Mouse (Mus musculus) large intestine, adult 2 months (tissue): Measurements from ENCODE around the gene Comtd1. TPM values are rescaled to one million over a fixed set of nuclear protein-coding genes. Genes with fewer than 3 reads are reported as not detected.

Experiments
- DNase-seq: peaks from one replicate; pipeline ENCODE4 v3.0.0-alpha.2; 2012; ENCODE audit warnings: low read depth, low spot score
- WGBS: fragments of 180-500 bp; shearing (Covaris S2); methylation state at CpG from one replicate; pipeline ENCODE4 v1.1.7; 2018; 5-methylcytosine and 5-hydroxymethylcytosine counted together
- polyA plus RNA-seq: library from polyadenylated mRNA; depleted of rRNA; stranded (reverse); fragments of >200 nt; gene quantifications from 2 replicates; pipeline ENCODE4 v1.2.3, GENCODE M21; 2012; rRNA removed

Gene Comtd1
- 53.3 and 71.5 TPM in 2 replicates for polyA plus RNA-seq

- under 1% methylated on average over 51 of the region's 51 CpGs for WGBS
- no peak for DNase-seq
Measured at GRCm38 (mm10) chr14:21848166-21849154, at the start of gene Comtd1. Gene Comtd1 (minus strand): TSS chr14:21848977.

DNA sequence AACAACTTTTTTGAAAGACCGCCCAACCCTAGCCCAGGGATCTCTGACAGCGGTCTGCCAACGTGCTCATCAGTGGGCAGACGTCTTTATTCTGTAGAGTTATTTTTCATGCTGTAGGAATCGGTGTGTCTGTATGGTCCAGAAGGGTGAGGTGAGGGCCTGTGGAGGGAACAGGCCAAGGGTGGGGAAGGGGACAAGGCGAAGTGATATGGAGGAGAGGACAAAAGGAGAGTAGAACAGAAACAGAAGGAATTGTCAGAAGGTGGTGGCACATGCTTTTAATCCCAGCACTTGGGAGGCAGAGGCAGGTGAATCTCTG lies 43.5 kb upstream of the Comtd1 start:
- no peak for DNase-seq
- 66% methylated on average over 6 of the region's 6 CpGs for WGBS

DNA sequence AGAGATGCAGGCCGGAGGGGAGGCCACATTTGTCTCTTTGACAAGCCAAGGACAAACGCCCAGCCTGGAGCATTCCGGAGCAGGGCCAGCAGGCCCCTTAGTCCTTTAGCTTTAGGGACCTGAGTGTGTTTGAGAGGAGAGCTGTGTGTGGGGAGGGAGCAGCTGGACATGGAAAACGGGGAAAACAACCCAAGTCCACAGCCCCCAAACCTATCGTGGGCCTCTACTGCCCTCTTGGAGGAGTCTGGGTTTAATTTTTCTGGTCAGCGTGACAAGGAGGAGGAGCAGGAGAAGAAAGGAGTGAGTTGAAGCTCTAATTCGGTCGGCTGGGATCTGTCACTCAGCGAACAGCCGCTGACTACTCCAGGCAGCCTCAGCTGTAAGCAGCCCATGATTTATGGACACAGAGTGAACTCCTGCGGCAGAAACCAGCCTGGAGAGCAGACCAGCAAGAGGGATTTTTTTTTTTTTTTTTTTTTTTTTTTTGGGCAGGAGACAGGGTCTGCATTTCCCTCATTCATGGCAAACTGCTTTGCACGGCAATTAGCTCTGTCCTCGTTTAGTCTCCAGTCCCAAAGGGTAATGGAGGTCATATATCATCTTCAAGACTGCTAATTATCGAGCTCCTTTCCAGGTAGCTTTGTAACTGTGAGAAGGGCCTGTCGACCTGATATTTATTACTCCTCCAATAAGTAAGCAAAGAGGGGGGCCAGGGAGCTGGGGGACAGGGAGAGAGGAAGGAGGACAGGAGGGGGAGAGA lies 43.0 kb upstream of the Comtd1 start:
- DNase-seq: no peak
- whole genome bisulfite sequencing: 22% methylated on average over 15 of the region's 15 CpGs

GRCm38 (mm10) chr14:21890430-21890829 lies 41.7 kb upstream of the Comtd1 start:
- 75% methylated on average over 2 of the region's 2 CpGs for WGBS
- no peak for DNase-seq

GRCm38 (mm10) chr14:21866816-21867215 lies 18.0 kb upstream of the Comtd1 start:
- 54% methylated on average over 7 of the region's 7 CpGs for WGBS
- DNase-seq: no peak

GRCm38 (mm10) chr14:21866291-21866690 lies 17.5 kb upstream of the Comtd1 start:
- WGBS: 25% methylated on average over 7 of the region's 7 CpGs
- DNase-seq: no peak

GRCm38 (mm10) chr14:21856886-21857285 lies 8.1 kb upstream of the Comtd1 start:
- DNase-seq: no peak
- 93% methylated on average over 14 of the region's 14 CpGs for WGBS

- WGBS: 85% methylated on average over 3 of the region's 3 CpGs
Measured at GRCm38 (mm10) chr14:21855961-21856360, 7.2 kb upstream of the Comtd1 start.

GRCm38 (mm10) chr14:21854271-21854670 lies 5.5 kb upstream of the Comtd1 start:
- 51% methylated on average over 9 of the region's 9 CpGs for WGBS
- DNase-seq: no peak

More at GRCm38 (mm10) chr14:21855961-21856360, 7.2 kb upstream of the Comtd1 start:
- no peak for DNase-seq

DNA sequence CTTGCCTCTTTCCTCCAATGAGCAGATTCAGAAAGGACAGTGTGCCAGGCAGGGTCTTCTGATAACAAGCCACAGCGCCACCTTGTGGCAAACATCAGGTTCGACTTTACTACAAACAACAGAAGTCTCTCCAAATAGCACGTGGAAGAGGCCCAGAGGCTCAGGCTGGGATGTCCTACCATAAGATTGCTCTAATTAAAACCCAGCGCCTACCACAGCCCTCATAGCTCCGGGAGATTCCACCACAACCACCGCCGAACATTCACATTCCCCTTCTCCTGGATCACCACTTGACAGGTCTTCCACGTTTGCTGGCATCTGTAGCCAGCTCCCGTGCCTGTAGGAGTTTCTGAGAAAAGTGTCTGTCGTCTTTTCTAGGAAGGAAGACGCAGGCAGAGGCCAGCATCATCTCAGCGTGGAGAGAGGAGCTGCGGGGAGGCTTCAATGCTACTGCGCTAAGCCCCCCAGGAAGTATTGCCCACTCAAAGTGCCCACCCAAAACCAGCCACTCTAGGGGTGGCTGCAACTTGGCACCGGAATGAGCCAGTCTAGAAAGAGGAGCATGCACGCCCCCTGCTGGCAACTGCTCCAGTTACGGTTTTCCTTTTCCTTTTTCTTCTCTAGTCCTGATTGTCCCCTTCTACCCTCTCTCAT lies 4.8 kb upstream of the Comtd1 start:
- DNase-seq: no peak
- 6% methylated on average over 17 of the region's 17 CpGs for WGBS

- no peak for DNase-seq
- 55% methylated on average over 16 of the region's 16 CpGs for WGBS
Measured at GRCm38 (mm10) chr14:21851996-21852791, 3.4 kb upstream of the Comtd1 start.

GRCm38 (mm10) chr14:21850419-21851127 lies 1.8 kb upstream of the Comtd1 start:
- 91% methylated on average over 24 of the region's 24 CpGs for WGBS
- no peak for DNase-seq

DNA sequence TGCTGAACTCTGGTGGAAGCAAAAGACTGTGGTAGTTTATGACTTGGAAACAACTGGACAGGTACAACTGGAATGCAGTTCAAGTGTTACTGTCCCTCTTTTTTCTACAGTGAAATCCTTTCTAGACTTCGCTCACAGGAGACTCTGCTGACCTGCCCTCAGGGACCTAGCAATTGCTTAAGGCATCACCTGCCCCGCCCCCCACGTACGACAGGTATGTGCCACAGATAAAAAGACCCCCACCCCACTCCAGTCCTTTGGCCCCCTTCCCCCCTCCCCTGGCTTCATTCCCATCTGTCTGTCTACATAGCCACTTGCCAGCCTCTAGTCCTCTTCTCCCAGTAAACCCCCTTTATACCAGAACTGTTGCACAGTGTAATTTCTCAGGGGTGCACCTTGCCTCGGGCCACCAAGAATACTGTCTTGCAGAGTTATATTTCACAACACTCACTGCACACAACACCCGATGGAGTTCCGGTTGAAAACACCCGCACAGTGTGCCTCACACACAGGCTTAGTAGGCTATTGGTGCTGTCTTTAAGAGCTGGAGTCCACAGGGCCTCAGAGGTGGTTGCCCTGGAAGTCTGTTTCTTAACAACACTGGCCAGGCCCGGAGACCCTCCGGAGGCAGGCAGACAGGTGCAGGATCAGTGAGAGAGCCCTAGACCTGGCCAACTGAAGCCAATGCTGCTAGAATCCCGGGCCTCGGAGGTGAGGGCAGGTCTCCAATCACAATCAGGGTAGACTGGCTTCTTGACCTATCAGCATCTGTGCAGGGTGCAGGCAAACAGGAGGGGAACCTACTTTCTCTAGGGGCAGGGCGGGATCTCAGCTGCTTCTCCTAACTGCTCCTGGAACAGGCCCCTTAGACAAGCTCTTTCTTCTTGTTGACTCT lies 994 bp upstream of the Comtd1 start:
- DNase-seq: no peak
- WGBS: 87% methylated on average over 13 of the region's 13 CpGs

DNA sequence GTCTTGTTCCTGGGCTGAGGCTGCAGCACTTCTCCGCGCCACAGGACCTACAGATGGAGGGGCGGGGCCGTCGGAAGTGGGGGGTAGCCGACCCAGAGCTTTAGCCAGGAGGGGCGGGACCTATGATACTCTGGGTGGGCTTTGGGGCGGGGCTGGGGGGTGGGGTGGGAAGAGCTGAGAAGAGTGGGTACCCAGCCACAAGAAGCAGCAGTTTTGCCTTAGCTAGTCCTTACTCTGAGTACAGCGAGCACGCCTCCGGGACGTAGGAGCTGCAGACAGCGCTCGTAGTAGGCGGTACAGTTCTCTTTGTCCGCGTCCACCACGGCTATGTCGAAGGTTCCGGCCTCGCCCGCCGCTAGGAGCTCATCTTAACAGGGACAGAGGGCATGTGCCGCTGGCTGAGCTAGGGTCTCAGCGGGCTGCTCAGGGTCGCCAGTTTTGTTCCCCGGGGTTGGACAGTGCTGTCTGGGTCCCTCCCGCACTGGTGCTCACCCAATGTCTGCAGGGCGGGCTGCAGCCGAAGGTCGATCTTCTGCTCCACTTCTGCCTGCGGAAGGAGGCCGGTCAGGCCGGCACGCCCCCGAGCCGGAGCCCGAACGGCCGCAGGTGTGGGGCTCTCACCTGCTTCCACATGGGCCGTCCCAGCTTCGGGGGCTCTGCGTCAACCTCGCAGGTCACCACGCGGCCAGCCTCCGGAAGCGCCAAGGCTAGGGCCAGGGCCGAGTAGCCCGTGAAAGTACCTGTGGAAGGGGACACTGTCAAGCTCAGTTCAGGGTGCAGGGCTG lies 1.2 kb downstream of the Comtd1 start:
- no peak for DNase-seq
- WGBS: 2% methylated on average over 50 of the region's 50 CpGs

GRCm38 (mm10) chr14:21846827-21847380 lies 1.9 kb downstream of the Comtd1 start:
- WGBS: 43% methylated on average over 10 of the region's 10 CpGs
- no peak for DNase-seq

DNA sequence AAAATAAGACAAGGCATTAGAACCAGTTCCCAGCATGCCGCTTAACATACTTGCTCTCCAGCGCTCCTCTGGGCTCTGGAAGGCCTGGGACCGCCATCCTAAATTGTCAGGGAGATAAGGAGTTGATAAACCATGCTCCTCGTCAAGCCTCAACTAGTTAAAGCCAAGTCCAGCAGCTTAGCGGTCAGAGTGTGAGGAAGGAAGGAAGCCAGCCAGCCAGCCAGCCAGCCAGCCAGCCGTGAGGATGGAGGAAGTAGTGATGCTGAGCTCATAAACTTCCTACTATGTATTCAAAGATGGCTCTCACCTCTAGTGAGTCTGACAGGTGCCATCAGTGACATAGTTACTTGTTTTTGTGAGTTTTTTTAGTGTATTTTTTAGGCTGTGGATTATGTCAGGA lies 5.5 kb downstream of the Comtd1 start:
- DNase-seq: no peak
- WGBS: 46% methylated on average over 6 of the region's 6 CpGs
